Mouse (Mus musculus): ENCODE data around the gene Slamf9. TPM values are rescaled to one million over a fixed set of nuclear protein-coding genes. Genes with fewer than 3 reads are reported as not detected.

Slamf9 gene
- polyA plus RNA-seq, 1 experiment from 2014 or later, result 0.31 TPM

GRCm38 (mm10) chr1:172483361-172483660 is 8.2 kb downstream of the Slamf9 start:
- H3K4me3 ChIP-seq (ENCODE audit: low read depth, low read length), result peak overlapping the region; percentile 59
- H3K4me1 ChIP-seq (ENCODE audit: control insufficient read depth, insufficient read depth, low read length), result peaks cover 40% of the 10 kb centered on the region
- no peaks in the 10 kb centered on the region for H3K27me3 ChIP-seq (ENCODE audit: control insufficient read depth, insufficient read depth, low read length)
- no peaks in the 10 kb centered on the region for H3K9me3 ChIP-seq (ENCODE audit: control insufficient read depth, low read length)
- ATAC-seq (ENCODE audit: low read depth), result peak; percentile 10; the same call in 1 of the 2 replicates
- H3K9ac ChIP-seq (replicated peaks; ENCODE audit: low read depth, low read length), result peak overlapping the region; percentile 51
- no peak overlapping the region; the same call in 1 of the 2 replicates for H3K27ac ChIP-seq (ENCODE audit: low read depth, low read length)
- 13% methylated on average over 4 of the region's 4 CpGs for WGBS
- H3K36me3 ChIP-seq (ENCODE audit: control insufficient read depth, insufficient read depth, low read length), result no peaks in the 10 kb centered on the region
- peak overlapping the region; percentile 84 for H3K4me2 ChIP-seq (ENCODE audit: low read depth, low read length)

GRCm38 (mm10) chr1:172484236-172484635 is 9.1 kb downstream of the Slamf9 start:
- H3K9me3 ChIP-seq (ENCODE audit: control insufficient read depth, low read length), result no peaks in the 10 kb centered on the region
- H3K4me1 ChIP-seq (ENCODE audit: control insufficient read depth, insufficient read depth, low read length), result peaks cover 40% of the 10 kb centered on the region
- peak overlapping the region; percentile 84 for H3K4me2 ChIP-seq (ENCODE audit: low read depth, low read length)
- H3K27ac ChIP-seq (ENCODE audit: low read depth, low read length), result no peak overlapping the region
- H3K4me3 ChIP-seq (ENCODE audit: low read depth, low read length), result peak overlapping the region; percentile 59
- no peaks in the 10 kb centered on the region for H3K27me3 ChIP-seq (ENCODE audit: control insufficient read depth, insufficient read depth, low read length)
- no peaks in the 10 kb centered on the region for H3K36me3 ChIP-seq (ENCODE audit: control insufficient read depth, insufficient read depth, low read length)
- no peak for ATAC-seq (ENCODE audit: low read depth)
- peak overlapping the region; percentile 35; the same call in 1 of the 2 replicates for H3K9ac ChIP-seq (replicated peaks; ENCODE audit: low read depth, low read length)
- 20% methylated on average over 11 of the region's 11 CpGs for WGBS

GRCm38 (mm10) chr1:172484671-172485070 is 9.5 kb downstream of the Slamf9 start:
- H3K4me3 ChIP-seq (ENCODE audit: low read depth, low read length), result peak overlapping the region; percentile 59
- 40% methylated on average over 13 of the region's 13 CpGs for WGBS
- no peaks in the 10 kb centered on the region for H3K36me3 ChIP-seq (ENCODE audit: control insufficient read depth, insufficient read depth, low read length)
- no peak overlapping the region for H3K27ac ChIP-seq (ENCODE audit: low read depth, low read length)
- no peak for ATAC-seq (ENCODE audit: low read depth)
- no peaks in the 10 kb centered on the region for H3K27me3 ChIP-seq (ENCODE audit: control insufficient read depth, insufficient read depth, low read length)
- peaks cover 40% of the 10 kb centered on the region for H3K4me1 ChIP-seq (ENCODE audit: control insufficient read depth, insufficient read depth, low read length)
- H3K9me3 ChIP-seq (ENCODE audit: control insufficient read depth, low read length), result no peaks in the 10 kb centered on the region
- 0 out of 2 replicates have a peak overlapping the region, but pooled peaks have one; percentile 35 for H3K9ac ChIP-seq (replicated peaks; ENCODE audit: low read depth, low read length)
- peak overlapping the region; percentile 84 for H3K4me2 ChIP-seq (ENCODE audit: low read depth, low read length)

- H3K27me3 ChIP-seq (ENCODE audit: control insufficient read depth, insufficient read depth, low read length), result no peaks in the 10 kb centered on the region
- H3K9me3 ChIP-seq (ENCODE audit: control insufficient read depth, low read length), result no peaks in the 10 kb centered on the region
- H3K36me3 ChIP-seq (ENCODE audit: control insufficient read depth, insufficient read depth, low read length), result no peaks in the 10 kb centered on the region
- H3K27ac ChIP-seq (ENCODE audit: low read depth, low read length), result no peak overlapping the region
- 14% methylated on average over 6 of the region's 6 CpGs for WGBS
- H3K4me2 ChIP-seq (ENCODE audit: low read depth, low read length), result peak overlapping the region; percentile 84
- peaks cover 40% of the 10 kb centered on the region for H3K4me1 ChIP-seq (ENCODE audit: control insufficient read depth, insufficient read depth, low read length)
- no peak for ATAC-seq (ENCODE audit: low read depth)
- H3K4me3 ChIP-seq (ENCODE audit: low read depth, low read length), result peak overlapping the region; percentile 1; the same call in 1 of the 2 replicates
- 0 out of 2 replicates have a peak overlapping the region, but pooled peaks have one; percentile 7 for H3K9ac ChIP-seq (replicated peaks; ENCODE audit: low read depth, low read length)
Measured at GRCm38 (mm10) chr1:172485821-172486220, 10.7 kb downstream of the Slamf9 start.

- Histone ChIP-seq H3K4me1 (ENCODE audit: control insufficient read depth, insufficient read depth, low read length) (peaks cover 40% of the 10 kb centered on the region), H3K27me3 (ENCODE audit: control insufficient read depth, insufficient read depth, low read length) (no peaks in the 10 kb centered on the region), H3K9me3 (ENCODE audit: control insufficient read depth, low read length) (no peaks in the 10 kb centered on the region), H3K36me3 (ENCODE audit: control insufficient read depth, insufficient read depth, low read length) (no peaks in the 10 kb centered on the region), H3K9ac (replicated peaks; ENCODE audit: low read depth, low read length) (0 out of 2 replicates have a peak overlapping the region, but pooled peaks have one; percentile 7), H3K27ac (ENCODE audit: low read depth, low read length) (no peak overlapping the region), H3K4me3 (ENCODE audit: low read depth, low read length) (0 out of 2 replicates have a peak overlapping the region, but pooled peaks have one; percentile 1), H3K4me2 (ENCODE audit: low read depth, low read length) (peak overlapping the region; percentile 84)
- no peak for ATAC-seq (ENCODE audit: low read depth)
- WGBS, result 7% methylated on average over 4 of the region's 4 CpGs
Measured at GRCm38 (mm10) chr1:172486236-172486635, 11.1 kb downstream of the Slamf9 start.

GRCm38 (mm10) chr1:172486651-172487050 is 11.5 kb downstream of the Slamf9 start:
- no peak overlapping the region for H3K4me3 ChIP-seq (ENCODE audit: low read depth, low read length)
- WGBS, result 25% methylated on average over 5 of the region's 5 CpGs

GRCm38 (mm10) chr1:172487859-172488258 is 12.7 kb downstream of the Slamf9 start:
- Histone ChIP-seq H3K4me3 (ENCODE audit: low read depth, low read length) (no peak overlapping the region), H3K27ac (ENCODE audit: low read depth, low read length) (no peak overlapping the region), H3K4me1 (ENCODE audit: control insufficient read depth, insufficient read depth, low read length) (peaks cover 40% of the 10 kb centered on the region), H3K4me2 (ENCODE audit: low read depth, low read length) (no peak overlapping the region), H3K27me3 (ENCODE audit: control insufficient read depth, insufficient read depth, low read length) (no peaks in the 10 kb centered on the region), H3K9me3 (ENCODE audit: control insufficient read depth, low read length) (no peaks in the 10 kb centered on the region), H3K9ac (replicated peaks; ENCODE audit: low read depth, low read length) (no peak overlapping the region), H3K36me3 (ENCODE audit: control insufficient read depth, insufficient read depth, low read length) (no peaks in the 10 kb centered on the region)
- no peak for ATAC-seq (ENCODE audit: low read depth)
- WGBS, result 82% methylated on average over 4 of the region's 4 CpGs

More at GRCm38 (mm10) chr1:172486651-172487050, 11.5 kb downstream of the Slamf9 start:
- ATAC-seq (ENCODE audit: low read depth), result no peak
- peaks cover 40% of the 10 kb centered on the region for H3K4me1 ChIP-seq (ENCODE audit: control insufficient read depth, insufficient read depth, low read length)
- H3K9me3 ChIP-seq (ENCODE audit: control insufficient read depth, low read length), result no peaks in the 10 kb centered on the region
- H3K27ac ChIP-seq (ENCODE audit: low read depth, low read length), result no peak overlapping the region
- H3K27me3 ChIP-seq (ENCODE audit: control insufficient read depth, insufficient read depth, low read length), result no peaks in the 10 kb centered on the region
- no peaks in the 10 kb centered on the region for H3K36me3 ChIP-seq (ENCODE audit: control insufficient read depth, insufficient read depth, low read length)
- no peak overlapping the region for H3K9ac ChIP-seq (replicated peaks; ENCODE audit: low read depth, low read length)
- H3K4me2 ChIP-seq (ENCODE audit: low read depth, low read length), result peak overlapping the region; percentile 84

GRCm38 (mm10) chr1:172488831-172489230 is 13.7 kb downstream of the Slamf9 start:
- Histone ChIP-seq H3K4me2 (ENCODE audit: low read depth, low read length) (no peak overlapping the region), H3K27ac (ENCODE audit: low read depth, low read length) (no peak overlapping the region), H3K27me3 (ENCODE audit: control insufficient read depth, insufficient read depth, low read length) (no peaks in the 10 kb centered on the region), H3K36me3 (ENCODE audit: control insufficient read depth, insufficient read depth, low read length) (no peaks in the 10 kb centered on the region), H3K9ac (replicated peaks; ENCODE audit: low read depth, low read length) (no peak overlapping the region), H3K4me3 (ENCODE audit: low read depth, low read length) (no peak overlapping the region), H3K9me3 (ENCODE audit: control insufficient read depth, low read length) (no peaks in the 10 kb centered on the region), H3K4me1 (ENCODE audit: control insufficient read depth, insufficient read depth, low read length) (peaks cover 36% of the 10 kb centered on the region)
- no peak for ATAC-seq (ENCODE audit: low read depth)
- whole genome bisulfite sequencing, result 75% methylated on average over 7 of the region's 7 CpGs

GRCm38 (mm10) chr1:172489585-172490250 is 14.6 kb downstream of the Slamf9 start:
- peak; percentile 30; the same call in 1 of the 2 replicates for ATAC-seq (ENCODE audit: low read depth)
- Histone ChIP-seq H3K27me3 (ENCODE audit: control insufficient read depth, insufficient read depth, low read length) (no peaks in the 10 kb centered on the region), H3K4me2 (ENCODE audit: low read depth, low read length) (peak overlapping the region; percentile 28; the same call in 1 of the 2 replicates), H3K4me1 (ENCODE audit: control insufficient read depth, insufficient read depth, low read length) (peaks cover 27% of the 10 kb centered on the region), H3K27ac (ENCODE audit: low read depth, low read length) (no peak overlapping the region), H3K9ac (replicated peaks; ENCODE audit: low read depth, low read length) (no peak overlapping the region), H3K4me3 (ENCODE audit: low read depth, low read length) (no peak overlapping the region), H3K9me3 (ENCODE audit: control insufficient read depth, low read length) (no peaks in the 10 kb centered on the region), H3K36me3 (ENCODE audit: control insufficient read depth, insufficient read depth, low read length) (no peaks in the 10 kb centered on the region)
- 57% methylated on average over 12 of the region's 12 CpGs for WGBS

All from neural tube, embryonic 14.5 days (tissue).